Mouse (Mus musculus): ENCODE measurements around the gene Icosl.
"Not testable (repeated sequence)": the region's sequence is repeated elsewhere in the genome, so short reads cannot be mapped to it uniquely, and the experiment has no call there.

- not testable (repeated sequence) for TF ChIP-seq CTCF, POLR2A (IDR thresholded peaks at IDR 0.05; ENCODE audit: extremely low read depth, insufficient read depth, low read length)
Measured at GRCm38 (mm10) chr10:78025453-78025852, 43.6 kb upstream of the Icosl start.
